Mouse (Mus musculus) heart, adult 2 months (tissue): ENCODE results near the gene Olfr622. TPM values are rescaled to one million over a fixed set of nuclear protein-coding genes. Genes with fewer than 3 reads are reported as not detected.

Source experiments
- DNase-seq, 2 experiments: peaks; one replicate each; pipeline ENCODE4 v3.0.0; 2021
- H3K27ac ChIP-seq: fragments of 200-600 bp; 2 replicates; pipeline ENCODE4 v1.8.1; 2022
- H3K27me3 ChIP-seq: fragments of 200-500 bp; 2 replicates; pipeline ENCODE4 v1.6.1; 2012; ENCODE audit warnings: mild to moderate bottlenecking, low read length, inconsistent platforms, mixed read lengths; ENCODE audit not compliant: control insufficient read depth, insufficient read depth
- H3K36me3 ChIP-seq: fragments of 200-500 bp; 2 replicates; pipeline ENCODE4 v1.6.1; 2012; ENCODE audit warnings: low read length, inconsistent platforms; ENCODE audit not compliant: control insufficient read depth, insufficient read depth
- H3K4me1 ChIP-seq: fragments of 200-500 bp; 2 replicates; pipeline ENCODE4 v1.6.1; 2011; ENCODE audit warnings: low read length; ENCODE audit not compliant: control insufficient read depth, insufficient read depth
- H3K4me3 ChIP-seq: fragments of 200-600 bp; 2 replicates; pipeline ENCODE4 v1.8.1; 2022
- H3K79me2 ChIP-seq: fragments of 200-500 bp; replicated peaks from 2 replicates; pipeline ENCODE4 v1.6.1; 2012; ENCODE audit warnings: mild to moderate bottlenecking, inconsistent platforms, low read length, moderate library complexity, mixed read lengths; ENCODE audit not compliant: control insufficient read depth, insufficient read depth
- H3K9ac ChIP-seq: fragments of 200-500 bp; 2 replicates; pipeline ENCODE4 v1.6.1; 2012; ENCODE audit warnings: low read depth, mild to moderate bottlenecking, control low read depth, inconsistent platforms, low read length, mixed read lengths
- CTCF ChIP-seq: fragments of 200-600 bp; IDR thresholded peaks from 2 replicates; pipeline ENCODE4 v1.8.1; 2022; ENCODE audit warnings: antibody characterized with exemption, mild to moderate bottlenecking, moderate library complexity
- EP300 ChIP-seq: fragments of 200-500 bp; IDR thresholded peaks from 2 replicates; pipeline ENCODE4 v1.6.1; 2011; ENCODE audit warnings: low read depth, low read length, control low read depth; ENCODE audit not compliant: insufficient read depth
- POLR2A ChIP-seq: fragments of 200-500 bp; IDR thresholded peaks from 2 replicates; pipeline ENCODE4 v1.6.1; 2011; ENCODE audit warnings: mild to moderate bottlenecking, low read depth, low read length, control low read depth; ENCODE audit not compliant: insufficient read depth
- WGBS: fragments of 180-500 bp; shearing (Covaris S2); methylation state at CpG from one replicate; pipeline ENCODE4 v1.1.7; 2018; 5-methylcytosine and 5-hydroxymethylcytosine counted together
- intact Hi-C: fragments of 180-260 bp; cut with DNase I; formaldehyde crosslinking; loops from one replicate; pipeline ENCODE4 v1.15.1; 2025
- polyA plus RNA-seq: library from polyadenylated mRNA; depleted of rRNA; stranded (reverse); fragments of >200 nt; gene quantifications from 2 replicates; pipeline ENCODE4 v1.2.3, GENCODE M21; 2012; rRNA removed
- total RNA-seq, 2 experiments: library from RNA; stranded (reverse); gene quantifications; 2 replicates each; pipeline ENCODE4 v1.2.3; 2021

The Olfr622 gene
- total and polyA plus RNA-seq, 3 experiments = not detected

DNA sequence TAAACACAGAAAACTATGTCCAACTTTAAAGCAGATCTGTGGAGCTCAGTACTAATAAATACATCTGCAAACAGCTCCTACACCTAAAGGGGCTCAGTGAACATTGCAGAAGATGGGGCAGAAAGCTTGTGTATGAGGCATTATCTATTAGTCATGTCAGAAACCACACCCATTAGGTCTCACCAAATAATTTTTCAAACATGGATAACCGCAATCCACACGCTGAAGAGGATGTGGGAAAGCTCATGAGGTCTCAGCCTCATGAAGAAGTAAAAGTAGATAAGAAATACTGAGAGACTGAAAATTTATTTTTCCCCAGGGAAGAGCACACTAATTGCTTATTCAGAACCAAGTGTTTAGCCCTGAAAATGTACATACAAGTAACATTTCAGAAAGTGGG is 35.1 kb downstream of the Olfr622 start:
- Histone ChIP-seq H3K9ac (no peak overlapping the region), H3K36me3 (no peaks in the 10 kb centered on the region), H3K27me3 (no peaks in the 10 kb centered on the region), H3K27ac (no peak overlapping the region), H3K79me2 (no peaks in the 10 kb centered on the region), H3K4me3 (no peak overlapping the region), H3K4me1 (no peaks in the 10 kb centered on the region)
- no peak for TF ChIP-seq EP300
- no peak for TF ChIP-seq CTCF
- no peak for TF ChIP-seq POLR2A
- intact Hi-C loops = no loop called here
- WGBS = 65% methylated on average over 2 of the region's 2 CpGs
- DNase-seq = no peak

- TF ChIP-seq CTCF (no peak), EP300 (no peak), POLR2A (no peak)
- Histone ChIP-seq H3K79me2 (no peaks in the 10 kb centered on the region), H3K27ac (no peak within 1 kb of the TSS), H3K27me3 (no peaks in the 10 kb centered on the region), H3K36me3 (no peaks in the 10 kb centered on the region), H3K4me3 (no peak within 1 kb of the TSS), H3K9ac (no peak within 1 kb of the TSS), H3K4me1 (no peaks in the 10 kb centered on the region)
- intact Hi-C loops = no loop called here
- DNase-seq = no peak
Measured at GRCm38 (mm10) chr7:103600275-103600674, 42.2 kb downstream of the Olfr622 start, which contains the start of gene Olfr619. TSS of gene Olfr619 (plus strand) at chr7:103600575.

DNA sequence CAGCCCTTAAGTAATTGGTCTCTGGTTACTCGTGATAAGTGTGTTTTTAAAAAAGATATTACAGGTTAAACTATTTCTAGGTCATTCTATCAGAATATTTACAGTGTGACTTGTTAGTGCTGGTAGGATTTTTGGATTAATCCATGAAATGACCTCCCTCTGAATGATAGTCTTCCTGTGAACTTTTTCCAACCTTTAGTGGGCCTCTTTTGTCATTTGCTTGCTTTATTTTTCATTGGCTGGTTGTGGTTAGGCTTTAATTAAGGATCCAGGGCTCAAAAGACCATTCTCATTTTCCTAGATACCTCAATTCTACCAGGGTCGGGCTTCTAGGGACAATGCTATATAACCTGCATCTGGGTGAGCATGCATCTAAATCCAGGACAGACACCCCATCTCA is 52.7 kb downstream of the Olfr622 start, which contains the start of gene Olfr618:
TSS of gene Olfr618 (plus strand) at position 301 of the 400 bp plus-strand sequence.
- no peak within 1 kb of the TSS for H3K4me3 ChIP-seq
- H3K27me3 ChIP-seq = no peaks in the 10 kb centered on the region
- intact Hi-C loops = no loop called here
- no peak for DNase-seq
- no peaks in the 10 kb centered on the region for H3K36me3 ChIP-seq
- no peaks in the 10 kb centered on the region for H3K79me2 ChIP-seq
- WGBS = 45% methylated on average over 2 of the region's 2 CpGs
- TF ChIP-seq EP300 (no peak), POLR2A (no peak), CTCF (no peak)
- no peak within 1 kb of the TSS for H3K27ac ChIP-seq
- H3K9ac ChIP-seq = no peak within 1 kb of the TSS
- no peaks in the 10 kb centered on the region for H3K4me1 ChIP-seq

Other genes with a start within 250 kb of the Olfr622 start
Only the 30 nearest of the 32 such genes appear.
- not detected for gene Olfr605, start 197.3 kb downstream of the Olfr622 start, total RNA-seq
- not detected in 2 replicates for gene Olfr605, start 197.3 kb downstream of the Olfr622 start, polyA plus RNA-seq
- gene Olfr606, start 193.7 kb downstream of the Olfr622 start, total RNA-seq = not detected
- not detected in 2 replicates for gene Olfr606, start 193.7 kb downstream of the Olfr622 start, polyA plus RNA-seq
- gene Olfr607, start 178.6 kb downstream of the Olfr622 start, total RNA-seq = not detected
- gene Olfr607, start 178.6 kb downstream of the Olfr622 start, polyA plus RNA-seq = not detected in 2 replicates
- not detected for gene Olfr608, start 172.8 kb downstream of the Olfr622 start, total RNA-seq
- not detected in 2 replicates for gene Olfr608, start 172.8 kb downstream of the Olfr622 start, polyA plus RNA-seq
- gene Olfr609, start 144.6 kb downstream of the Olfr622 start, total RNA-seq = not detected
- not detected in 2 replicates for gene Olfr609, start 144.6 kb downstream of the Olfr622 start, polyA plus RNA-seq
- gene Olfr610, start 130.6 kb downstream of the Olfr622 start, total RNA-seq = not detected
- not detected in 2 replicates for gene Olfr610, start 130.6 kb downstream of the Olfr622 start, polyA plus RNA-seq
- not detected for gene Olfr611, start 121.9 kb downstream of the Olfr622 start, total RNA-seq
- gene Olfr611, start 121.9 kb downstream of the Olfr622 start, polyA plus RNA-seq = not detected in 2 replicates
- not detected for gene Olfr612, start 100.0 kb downstream of the Olfr622 start, total RNA-seq
- not detected in 2 replicates for gene Olfr612, start 100.0 kb downstream of the Olfr622 start, polyA plus RNA-seq
- gene Olfr613, start 94.6 kb downstream of the Olfr622 start, total RNA-seq = not detected
- gene Olfr613, start 94.6 kb downstream of the Olfr622 start, polyA plus RNA-seq = not detected in 2 replicates
- not detected for gene Olfr615, start 86.6 kb downstream of the Olfr622 start, total RNA-seq
- not detected in 2 replicates for gene Olfr615, start 86.6 kb downstream of the Olfr622 start, polyA plus RNA-seq
- not detected for gene Olfr616, start 73.6 kb downstream of the Olfr622 start, total RNA-seq
- gene Olfr616, start 73.6 kb downstream of the Olfr622 start, polyA plus RNA-seq = not detected in 2 replicates
- gene Olfr617, start 69.6 kb downstream of the Olfr622 start, total RNA-seq = not detected
- gene Olfr617, start 69.6 kb downstream of the Olfr622 start, polyA plus RNA-seq = not detected in 2 replicates
- gene Olfr618, start 52.6 kb downstream of the Olfr622 start, total RNA-seq = not detected
- gene Olfr618, start 52.6 kb downstream of the Olfr622 start, polyA plus RNA-seq = not detected in 2 replicates
- not detected for gene Olfr619, start 42.1 kb downstream of the Olfr622 start, total RNA-seq
- not detected in 2 replicates for gene Olfr619, start 42.1 kb downstream of the Olfr622 start, polyA plus RNA-seq
- gene Olfr620, start 30.2 kb downstream of the Olfr622 start, total RNA-seq = not detected
- gene Olfr620, start 30.2 kb downstream of the Olfr622 start, polyA plus RNA-seq = not detected in 2 replicates
- not detected for gene Olfr623, start 21.0 kb upstream of the Olfr622 start, total RNA-seq
- not detected in 2 replicates for gene Olfr623, start 21.0 kb upstream of the Olfr622 start, polyA plus RNA-seq
- not detected for gene Olfr624, start 28.5 kb upstream of the Olfr622 start, total RNA-seq
- gene Olfr624, start 28.5 kb upstream of the Olfr622 start, polyA plus RNA-seq = 0.03 TPM in 1 of 2 replicates, not detected in the other
- not detected for gene Olfr625-ps1, start 40.0 kb upstream of the Olfr622 start, total RNA-seq
- not detected in 2 replicates for gene Olfr625-ps1, start 40.0 kb upstream of the Olfr622 start, polyA plus RNA-seq
- gene Olfr243, start 72.0 kb upstream of the Olfr622 start, total RNA-seq = not detected
- not detected in 2 replicates for gene Olfr243, start 72.0 kb upstream of the Olfr622 start, polyA plus RNA-seq
- not detected for gene Olfr628, start 87.7 kb upstream of the Olfr622 start, total RNA-seq
- not detected in 2 replicates for gene Olfr628, start 87.7 kb upstream of the Olfr622 start, polyA plus RNA-seq
- not detected for gene Olfr629, start 102.2 kb upstream of the Olfr622 start, total RNA-seq
- not detected in 2 replicates for gene Olfr629, start 102.2 kb upstream of the Olfr622 start, polyA plus RNA-seq
- gene Olfr630, start 114.6 kb upstream of the Olfr622 start, total RNA-seq = not detected
- not detected in 2 replicates for gene Olfr630, start 114.6 kb upstream of the Olfr622 start, polyA plus RNA-seq
- gene Olfr69, start 128.9 kb upstream of the Olfr622 start, total RNA-seq = not detected
- gene Olfr69, start 128.9 kb upstream of the Olfr622 start, polyA plus RNA-seq = not detected in 2 replicates
- not detected for gene Olfr68, start 137.0 kb upstream of the Olfr622 start, total RNA-seq
- gene Olfr68, start 137.0 kb upstream of the Olfr622 start, polyA plus RNA-seq = not detected in 2 replicates
- not detected for gene Olfr67, start 149.1 kb upstream of the Olfr622 start, total RNA-seq
- not detected in 2 replicates for gene Olfr67, start 149.1 kb upstream of the Olfr622 start, polyA plus RNA-seq
- 1,000 to 10,000 TPM in 1 of 2 experiments, 100 to 1,000 TPM in 1; 558 to 4,688 TPM for gene Hbb-bt, start 171.3 kb upstream of the Olfr622 start, total RNA-seq
- 954 and 7,998 TPM in 2 replicates for gene Hbb-bt, start 171.3 kb upstream of the Olfr622 start, polyA plus RNA-seq
- gene Hbb-bs, start 185.4 kb upstream of the Olfr622 start, total RNA-seq = over 10,000 TPM in 1 of 2 experiments, 1,000 to 10,000 TPM in 1; 5,780 to 41,164 TPM
- gene Hbb-bs, start 185.4 kb upstream of the Olfr622 start, polyA plus RNA-seq = 10,215 and 68,774 TPM in 2 replicates
- not detected for gene Hbb-bh2, start 197.8 kb upstream of the Olfr622 start, total RNA-seq
- gene Hbb-bh2, start 197.8 kb upstream of the Olfr622 start, polyA plus RNA-seq = not detected in 2 replicates
- gene Hbb-bh1, start 200.5 kb upstream of the Olfr622 start, total RNA-seq = not detected
- not detected in 2 replicates for gene Hbb-bh1, start 200.5 kb upstream of the Olfr622 start, polyA plus RNA-seq
- gene Hbb-y, start 210.5 kb upstream of the Olfr622 start, total RNA-seq = not detected
- not detected in 2 replicates for gene Hbb-y, start 210.5 kb upstream of the Olfr622 start, polyA plus RNA-seq